Mouse (Mus musculus) colon, adult 2 months (tissue): Measurements from ENCODE around the gene Olfr693. TPM values are rescaled to one million over a fixed set of nuclear protein-coding genes. Genes with fewer than 3 reads are reported as not detected.

Experiments used
- polyA plus RNA-seq: library from polyadenylated mRNA; depleted of rRNA; stranded (reverse); fragments of >200 nt; gene quantifications from 2 replicates; pipeline ENCODE4 v1.2.3, GENCODE M21; 2012; rRNA removed

The Olfr693 gene
- polyA plus RNA-seq = not detected in 2 replicates

GRCm38 (mm10) chr7:106680484-106680883, at the start of gene Olfr693:
Olfr693 (minus strand) TSS chr7:106680584.

GRCm38 (mm10) chr7:106716296-106716695, 35.9 kb upstream of the Olfr693 start, which contains the start of gene Olfr695:
Olfr695 (minus strand) TSS chr7:106716396.

GRCm38 (mm10) chr7:106691714-106692113, 11.3 kb upstream of the Olfr693 start, which contains the start of gene Olfr694:
Olfr694 (minus strand) TSS chr7:106691814.

Other genes starting within 250 kb of the Olfr693 start
- not detected in 2 replicates for gene Olfr694, start 11.2 kb upstream of the Olfr693 start, polyA plus RNA-seq
- not detected in 2 replicates for gene Olfr695, start 35.8 kb upstream of the Olfr693 start, polyA plus RNA-seq
- not detected in 2 replicates for gene Olfr697, start 61.9 kb upstream of the Olfr693 start, polyA plus RNA-seq
- gene Olfr698, start 74.8 kb upstream of the Olfr693 start, polyA plus RNA-seq = not detected in 2 replicates
- not detected in 2 replicates for gene Olfr699, start 112.6 kb upstream of the Olfr693 start, polyA plus RNA-seq
- not detected in 2 replicates for gene Olfr700, start 128.2 kb upstream of the Olfr693 start, polyA plus RNA-seq
- not detected in 2 replicates for gene Olfr701, start 133.5 kb upstream of the Olfr693 start, polyA plus RNA-seq
- gene Olfr702, start 153.3 kb upstream of the Olfr693 start, polyA plus RNA-seq = not detected in 2 replicates
- not detected in 2 replicates for gene Olfr703, start 162.8 kb upstream of the Olfr693 start, polyA plus RNA-seq
- not detected in 2 replicates for gene Olfr704, start 182.6 kb upstream of the Olfr693 start, polyA plus RNA-seq
- gene Olfr705, start 196.3 kb upstream of the Olfr693 start, polyA plus RNA-seq = not detected in 2 replicates
- gene Olfr706, start 207.6 kb upstream of the Olfr693 start, polyA plus RNA-seq = not detected in 2 replicates
- not detected in 2 replicates for gene Olfr707, start 220.7 kb upstream of the Olfr693 start, polyA plus RNA-seq
- not detected in 2 replicates for gene Olfr1532-ps1, start 227.4 kb upstream of the Olfr693 start, polyA plus RNA-seq